In the genomic region with DNA sequence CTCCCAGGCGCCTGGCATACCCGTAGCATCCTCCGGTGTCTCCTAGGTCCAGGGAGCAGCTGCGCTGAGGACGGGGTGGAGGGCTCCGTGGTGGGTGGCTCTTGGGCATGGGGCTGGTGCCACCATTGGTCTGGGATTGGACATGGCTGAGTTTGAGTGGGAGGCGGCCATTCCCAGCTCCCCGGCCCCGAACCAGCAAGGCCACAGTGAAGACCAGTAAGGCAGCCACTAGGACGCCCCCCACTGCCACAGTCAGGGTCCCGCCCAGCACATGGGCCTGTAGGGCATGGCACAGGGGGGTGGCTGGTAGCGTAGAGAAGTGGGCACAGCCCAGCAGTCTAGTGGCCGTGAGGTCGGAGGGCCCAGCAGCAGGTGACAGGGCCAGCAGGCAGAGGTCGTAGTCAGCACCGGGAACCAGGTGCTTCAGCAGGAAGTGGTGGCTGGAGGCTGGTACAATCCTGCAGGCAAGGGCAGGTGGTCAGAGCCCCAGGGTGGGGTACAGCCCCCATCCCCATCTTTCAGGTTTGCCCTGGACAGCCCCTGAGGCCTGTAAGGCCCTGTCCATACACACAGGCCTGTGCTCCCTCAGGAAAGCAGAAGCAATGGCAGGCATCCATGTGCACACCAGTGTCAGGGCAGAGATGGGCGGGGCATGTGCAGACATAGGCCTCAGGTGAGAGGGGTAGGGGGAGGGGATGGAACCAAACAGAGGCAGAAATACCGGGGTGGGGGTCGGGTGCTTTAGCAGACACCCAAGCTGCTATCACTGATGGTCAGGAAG, we compare ENCODE assay signal across 17 mouse cellular contexts. TPM values are rescaled to one million over a fixed set of nuclear protein-coding genes. Genes with fewer than 3 reads are reported as not detected.
DNase-seq lines count a peak whose midpoint lies in the region; ATAC-seq lines count a peak whose summit lies in the region.
"Had no signal": no experiment of that assay in that cellular context is flagged by ENCODE, and none has a peak within 500 bp of the region (broad histone marks: within the 10 kb centered on the region; RNA-seq: fewer than 3 reads in every experiment).

No protein-coding gene starts in this region.

- no peak overlapping the region for H3K4me2 ChIP-seq in forebrain, embryonic 12.5 days
- H3K4me2 ChIP-seq in kidney, embryonic 16.5 days (replicated peaks; ENCODE audit: low read depth, low read length), result no peak overlapping the region

- no peak overlapping the region for H3K4me3 ChIP-seq in forebrain, embryonic 12.5 days (replicated peaks)
- H3K4me3 ChIP-seq in forebrain, embryonic 10.5 days, result no peak overlapping the region
- H3K4me3 ChIP-seq in kidney, embryonic 16.5 days (ENCODE audit: low read length), result no peak overlapping the region
- H3K4me3 ChIP-seq in embryonic facial prominence, embryonic 10.5 days, result peak overlapping the region; percentile 92
- H3K4me3 ChIP-seq in limb, embryonic 10.5 days, result 0 out of 2 replicates have a peak overlapping the region, but pooled peaks have one; percentile 93
- H3K4me3 ChIP-seq: gastrocnemius, adult 2 months; heart, adult 2 months had no signal

- peaks cover 30% of the 10 kb centered on the region for H3K36me3 ChIP-seq in forebrain, embryonic 12.5 days (replicated peaks)
- peaks cover 39% of the 10 kb centered on the region for H3K36me3 ChIP-seq in forebrain, embryonic 10.5 days (replicated peaks)
- peaks cover 25% of the 10 kb centered on the region for H3K36me3 ChIP-seq in kidney, embryonic 16.5 days (ENCODE audit: insufficient read depth, low read length)
- H3K36me3 ChIP-seq in embryonic facial prominence, embryonic 10.5 days (replicated peaks), result peaks cover 43% of the 10 kb centered on the region
- H3K36me3 ChIP-seq in limb, embryonic 10.5 days, result peaks cover 35% of the 10 kb centered on the region

- H3K9ac ChIP-seq in forebrain, embryonic 12.5 days, result 0 out of 2 replicates have a peak overlapping the region, but pooled peaks have one; percentile 5
- 0 out of 2 replicates have a peak overlapping the region, but pooled peaks have one; percentile 19 for H3K9ac ChIP-seq in kidney, embryonic 16.5 days (replicated peaks; ENCODE audit: low read length)
- H3K9ac ChIP-seq: liver, postnatal 0 days had no signal

- peaks cover 4% of the 10 kb centered on the region; the same call in 1 of the 2 replicates for H3K27me3 ChIP-seq in forebrain, embryonic 12.5 days
- H3K27me3 ChIP-seq in forebrain, embryonic 10.5 days (ENCODE audit: poor library complexity, severe bottlenecking), result peaks cover 10% of the 10 kb centered on the region
- H3K27me3 ChIP-seq in kidney, embryonic 16.5 days (ENCODE audit: insufficient read depth, low read length), result no peaks in the 10 kb centered on the region
- peaks cover 2% of the 10 kb centered on the region; the same call in 1 of the 2 replicates for H3K27me3 ChIP-seq in embryonic facial prominence, embryonic 10.5 days (replicated peaks; ENCODE audit: low read depth, poor library complexity, severe bottlenecking)
- H3K27me3 ChIP-seq in limb, embryonic 10.5 days (ENCODE audit: low read depth, poor library complexity, severe bottlenecking), result no peaks in the 10 kb centered on the region

- H3K4me1 ChIP-seq in forebrain, embryonic 12.5 days, result peaks cover 33% of the 10 kb centered on the region
- H3K4me1 ChIP-seq in forebrain, embryonic 10.5 days, result peaks cover 50% of the 10 kb centered on the region
- peaks cover 36% of the 10 kb centered on the region for H3K4me1 ChIP-seq in kidney, embryonic 16.5 days (ENCODE audit: insufficient read depth, low read length)
- H3K4me1 ChIP-seq in embryonic facial prominence, embryonic 10.5 days, result peaks cover 42% of the 10 kb centered on the region
- peaks cover 41% of the 10 kb centered on the region for H3K4me1 ChIP-seq in limb, embryonic 10.5 days

- no peak for DNase-seq in forebrain, embryonic 10.5 days (ENCODE audit: extremely low spot score, low spot score)
- no peak for DNase-seq in kidney, postnatal 36 days
- DNase-seq in embryonic facial prominence, embryonic 10.5 days (ENCODE audit: low spot score), result no peak
- DNase-seq in limb, embryonic 10.5 days (ENCODE audit: low spot score), result no peak
- DNase-seq in Muller cell, postnatal 12 days (ENCODE audit: inconsistent ontology term), result no peak
- DNase-seq: adrenal gland, postnatal 36 days; B cell, adult 2 months; gastrocnemius, adult 2 months; heart, adult 2 months; kidney, adult 2 months; liver, postnatal 0 days; right cerebral cortex, postnatal 4 days; thymus, postnatal 25 days had no signal

- ATAC-seq in forebrain, embryonic 12.5 days (ENCODE audit: low FRiP score), result no peak
- no peak for ATAC-seq in kidney, embryonic 16.5 days (ENCODE audit: low FRiP score, low TSS enrichment)
- ATAC-seq: liver, postnatal 0 days had no signal

- no peak overlapping the region for H3K27ac ChIP-seq in forebrain, embryonic 12.5 days
- no peak overlapping the region for H3K27ac ChIP-seq in forebrain, embryonic 10.5 days
- no peak overlapping the region for H3K27ac ChIP-seq in kidney, embryonic 16.5 days (ENCODE audit: low read length)
- no peak overlapping the region for H3K27ac ChIP-seq in embryonic facial prominence, embryonic 10.5 days (replicated peaks)
- H3K27ac ChIP-seq in limb, embryonic 10.5 days, result no peak overlapping the region
- H3K27ac ChIP-seq: gastrocnemius, adult 2 months; heart, adult 2 months; macrophage had no signal

- no peaks in the 10 kb centered on the region for H3K9me3 ChIP-seq in forebrain, embryonic 12.5 days
- H3K9me3 ChIP-seq in forebrain, embryonic 10.5 days, result no peaks in the 10 kb centered on the region
- H3K9me3 ChIP-seq in kidney, embryonic 16.5 days (ENCODE audit: low read length), result no peaks in the 10 kb centered on the region
- H3K9me3 ChIP-seq in embryonic facial prominence, embryonic 10.5 days, result no peaks in the 10 kb centered on the region
- H3K9me3 ChIP-seq in limb, embryonic 10.5 days (replicated peaks), result no peaks in the 10 kb centered on the region
- H3K9me3 ChIP-seq: G1E had no signal

- 93% methylated on average over 19 of the region's 19 CpGs for WGBS in forebrain, embryonic 12.5 days
- 91% methylated on average over 19 of the region's 19 CpGs for WGBS in forebrain, embryonic 10.5 days
- 83% methylated on average over 19 of the region's 19 CpGs for WGBS in kidney, embryonic 16.5 days
- 90% methylated on average over 19 of the region's 19 CpGs for WGBS in embryonic facial prominence, embryonic 10.5 days
- 90% methylated on average over 19 of the region's 19 CpGs for WGBS in limb, embryonic 10.5 days

RNA-seq across cellular contexts. Expression of a gene that starts 3.1 kb away (rescaled TPM):
- 11.4 and 13.3 TPM in 2 replicates for polyA plus RNA-seq in forebrain, embryonic 12.5 days (2016; fragmentation: Nextera tagmentation; extraction: Ambion mirVana)
- polyA plus RNA-seq in forebrain, embryonic 10.5 days (2016; fragmentation: Nextera tagmentation; extraction: Ambion mirVana), result 5.0 and 5.7 TPM in 2 replicates
- 4.5 and 6.0 TPM in 2 replicates for polyA plus RNA-seq in kidney, embryonic 16.5 days (2015; fragmentation: Nextera tagmentation; extraction: Ambion mirVana)
- 6.8 TPM in 2 replicates for polyA plus RNA-seq in embryonic facial prominence, embryonic 10.5 days (2016; fragmentation: Nextera tagmentation; extraction: Ambion mirVana)
- polyA plus RNA-seq in limb, embryonic 10.5 days (2016; fragmentation: Nextera tagmentation; extraction: Ambion mirVana), result 7.8 and 8.0 TPM in 2 replicates

RNA-seq across cellular contexts. Expression of a gene that starts 13.1 kb away (rescaled TPM):
- polyA plus RNA-seq in forebrain, embryonic 12.5 days (2016; fragmentation: Nextera tagmentation; extraction: Ambion mirVana), result 57.8 and 63.0 TPM in 2 replicates
- 84.3 and 84.9 TPM in 2 replicates for polyA plus RNA-seq in forebrain, embryonic 10.5 days (2016; fragmentation: Nextera tagmentation; extraction: Ambion mirVana)
- 92.4 and 96.0 TPM in 2 replicates for polyA plus RNA-seq in kidney, embryonic 16.5 days (2015; fragmentation: Nextera tagmentation; extraction: Ambion mirVana)
- polyA plus RNA-seq in embryonic facial prominence, embryonic 10.5 days (2016; fragmentation: Nextera tagmentation; extraction: Ambion mirVana), result 75.5 and 82.9 TPM in 2 replicates
- 85.7 and 90.4 TPM in 2 replicates for polyA plus RNA-seq in limb, embryonic 10.5 days (2016; fragmentation: Nextera tagmentation; extraction: Ambion mirVana)

Comparison
In these comparisons a context has a peak if more than half of its experiments do, and no peak if none do; other contexts are left out.
1. H3K4me3 ChIP-seq: peak in embryonic facial prominence, embryonic 10.5 days (single experiment) and limb, embryonic 10.5 days (single experiment); none in forebrain, embryonic 12.5 days (single experiment), forebrain, embryonic 10.5 days (single experiment) and kidney, embryonic 16.5 days (single experiment).